Mouse (Mus musculus) hindbrain, embryonic 11.5 days (tissue): ENCODE results near the gene Zfp704. TPM values are rescaled to one million over a fixed set of nuclear protein-coding genes. Genes with fewer than 3 reads are reported as not detected.

ENCODE experiments used
- ATAC-seq: fragments of 200-750 bp; cut with Nextera tagmentation; 2 replicates; pipeline ENCODE4 v1.8.0; 2017; ENCODE audit warnings: mild to moderate bottlenecking, moderate TSS enrichment, moderate library complexity; ENCODE audit not compliant: low FRiP score
- DNase-seq: peaks from one replicate; pipeline ENCODE4 v3.0.0-alpha.2; 2015; ENCODE audit warnings: low spot score
- H3K27ac ChIP-seq: fragments of 300-500 bp; sonication (generic); 2 replicates; pipeline ENCODE4 v1.5.1; 2014; ENCODE audit warnings: mild to moderate bottlenecking, low read depth, low read length
- H3K27me3 ChIP-seq: fragments of 300-500 bp; sonication (generic); 2 replicates; pipeline ENCODE4 v1.6.1; 2014; ENCODE audit warnings: mild to moderate bottlenecking, low read length, moderate library complexity, mixed read lengths; ENCODE audit not compliant: control insufficient read depth, insufficient read depth
- H3K36me3 ChIP-seq: fragments of 300-500 bp; sonication (generic); 2 replicates; pipeline ENCODE4 v1.6.1; 2014; ENCODE audit warnings: mild to moderate bottlenecking, low read length, moderate library complexity, mixed read lengths; ENCODE audit not compliant: control insufficient read depth, insufficient read depth
- H3K4me1 ChIP-seq: fragments of 300-500 bp; sonication (generic); replicated peaks from 2 replicates; pipeline ENCODE4 v1.6.1; 2014; ENCODE audit warnings: low read length, mixed read lengths; ENCODE audit not compliant: control insufficient read depth, insufficient read depth
- H3K4me2 ChIP-seq: fragments of 300-500 bp; sonication (generic); replicated peaks from 2 replicates; pipeline ENCODE4 v1.6.1; 2014; ENCODE audit warnings: mild to moderate bottlenecking, low read depth, low read length
- H3K4me3 ChIP-seq: fragments of 300-500 bp; sonication (generic); 2 replicates; pipeline ENCODE4 v1.5.1; 2014; ENCODE audit warnings: low read depth, low read length
- H3K9ac ChIP-seq: fragments of 300-500 bp; sonication (generic); 2 replicates; pipeline ENCODE4 v1.6.1; 2014; ENCODE audit warnings: low read depth, low read length
- H3K9me3 ChIP-seq: fragments of 300-500 bp; sonication (generic); 2 replicates; pipeline ENCODE4 v1.6.1; 2016; ENCODE audit warnings: low read length; ENCODE audit not compliant: control insufficient read depth
- WGBS: fragments of 180-500 bp; shearing (Covaris S2); extraction: QIAGEN DNeasy Blood & Tissue Kit; methylation state at CpG from one replicate; pipeline ENCODE4 v1.1.7; 2014; 5-methylcytosine and 5-hydroxymethylcytosine counted together
- polyA plus RNA-seq: library from polyadenylated mRNA; unstranded; fragments of >200 nt; fragmentation: Nextera tagmentation; extraction: Ambion mirVana; gene quantifications from 2 replicates; pipeline ENCODE4 v1.2.1, GENCODE M21; 2014

The Zfp704 gene
- polyA plus RNA-seq, 1 experiment from 2014 or later, result 7.9 TPM

DNA sequence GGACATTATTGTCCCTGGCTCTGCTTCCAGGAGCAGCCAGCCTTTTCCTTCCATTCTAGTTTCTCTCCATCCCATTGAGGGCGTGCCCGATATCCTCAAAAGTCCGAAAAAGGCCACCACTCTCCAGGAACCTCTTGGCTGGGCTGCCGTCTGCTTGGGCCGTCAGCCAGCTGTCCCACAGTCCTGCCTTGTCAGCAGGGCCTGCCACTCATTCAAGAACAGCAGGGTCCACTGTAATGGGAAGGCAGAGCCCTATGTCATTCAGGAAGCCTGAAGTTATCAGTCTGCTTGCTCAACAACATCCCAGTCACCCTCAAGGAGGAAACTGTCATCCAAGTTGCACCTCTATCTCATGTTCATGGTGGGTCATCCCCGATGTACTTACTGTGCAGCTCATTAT is 128.5 kb downstream of the Zfp704 start:
- Histone ChIP-seq H3K27me3 (no peaks in the 10 kb centered on the region), H3K27ac (no peak overlapping the region), H3K9ac (no peak overlapping the region), H3K9me3 (no peaks in the 10 kb centered on the region), H3K4me3 (no peak overlapping the region), H3K4me2 (no peak overlapping the region), H3K4me1 (no peaks in the 10 kb centered on the region), H3K36me3 (no peaks in the 10 kb centered on the region)
- DNase-seq, result no peak
- 74% methylated on average over 6 of the region's 6 CpGs for WGBS
- no peak for ATAC-seq

DNA sequence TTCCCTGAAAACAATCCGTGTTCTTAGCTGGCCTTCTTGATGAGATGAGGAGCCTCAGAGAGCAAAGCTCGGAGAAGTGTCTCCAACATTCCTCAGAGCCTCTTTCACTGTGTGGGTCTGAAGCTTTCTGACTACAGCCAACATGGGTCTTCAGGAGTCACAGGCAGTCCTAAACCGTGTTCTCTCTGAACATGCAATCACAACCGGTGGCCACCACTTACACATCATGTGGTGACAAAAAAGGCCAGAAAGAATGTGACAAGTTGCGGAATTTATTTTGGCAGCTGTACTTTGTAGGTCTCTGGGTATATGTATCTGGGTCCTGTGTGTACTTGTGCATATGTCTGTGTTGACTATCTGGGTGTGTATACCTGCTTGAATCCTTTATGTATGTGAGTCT is 128.9 kb downstream of the Zfp704 start:
- ATAC-seq, result no peak
- H3K4me1 ChIP-seq, result no peaks in the 10 kb centered on the region
- H3K27ac ChIP-seq, result no peak overlapping the region
- no peaks in the 10 kb centered on the region for H3K9me3 ChIP-seq
- H3K36me3 ChIP-seq, result no peaks in the 10 kb centered on the region
- DNase-seq, result no peak
- no peak overlapping the region for H3K4me3 ChIP-seq
- no peaks in the 10 kb centered on the region for H3K27me3 ChIP-seq
- H3K9ac ChIP-seq, result no peak overlapping the region
- H3K4me2 ChIP-seq, result no peak overlapping the region
- 90% methylated on average over 5 of the region's 5 CpGs for WGBS

DNA sequence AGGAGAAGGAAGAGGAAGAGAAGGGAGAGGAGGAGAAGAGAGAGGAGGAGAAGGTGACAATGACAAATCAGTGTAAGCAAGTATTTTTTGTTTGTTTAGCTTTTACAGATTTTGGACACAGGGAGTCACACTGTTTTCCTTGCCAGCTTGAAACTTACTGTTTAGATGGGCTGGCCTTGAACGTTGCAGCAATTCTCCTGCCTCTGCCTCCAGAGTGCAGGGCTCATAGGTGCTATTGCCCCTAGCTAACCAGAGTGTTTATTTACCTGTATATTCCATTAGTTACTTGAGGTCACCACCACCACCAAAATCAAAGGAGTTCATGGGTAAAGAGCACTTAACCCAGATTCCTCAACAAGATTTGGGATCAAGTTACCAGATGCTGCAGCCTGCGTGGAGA is 132.5 kb downstream of the Zfp704 start:
- no peak overlapping the region for H3K4me2 ChIP-seq
- no peaks in the 10 kb centered on the region for H3K36me3 ChIP-seq
- no peaks in the 10 kb centered on the region for H3K4me1 ChIP-seq
- no peak overlapping the region for H3K9ac ChIP-seq
- H3K4me3 ChIP-seq, result no peak overlapping the region
- H3K27me3 ChIP-seq, result no peaks in the 10 kb centered on the region
- H3K9me3 ChIP-seq, result no peaks in the 10 kb centered on the region
- 74% methylated on average over 2 of the region's 2 CpGs for WGBS
- DNase-seq, result no peak
- no peak for ATAC-seq
- no peak overlapping the region for H3K27ac ChIP-seq

DNA sequence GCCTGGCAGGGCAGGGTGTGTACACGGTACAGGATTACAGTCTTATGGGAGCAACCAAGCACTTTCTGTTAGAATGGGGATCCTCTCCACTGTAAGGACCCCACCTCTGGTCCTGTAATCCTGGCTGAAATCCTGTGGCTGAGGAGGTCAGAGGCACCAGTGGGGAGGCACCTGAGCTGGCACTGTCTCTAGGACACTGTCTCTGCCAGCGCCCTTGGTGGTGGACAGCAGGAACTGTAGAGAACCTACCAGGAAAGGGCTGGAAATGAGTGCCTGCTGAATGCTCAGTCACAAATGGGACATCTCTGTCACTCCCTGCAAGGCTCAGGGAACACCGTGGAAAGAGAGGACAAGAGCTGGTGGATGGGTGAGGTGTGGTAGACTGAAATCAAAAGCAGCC is 133.5 kb downstream of the Zfp704 start:
- no peaks in the 10 kb centered on the region for H3K9me3 ChIP-seq
- 99% methylated on average over 3 of the region's 3 CpGs for WGBS
- H3K4me1 ChIP-seq, result no peaks in the 10 kb centered on the region
- H3K27me3 ChIP-seq, result no peaks in the 10 kb centered on the region
- no peak overlapping the region for H3K4me2 ChIP-seq
- DNase-seq (no peak), ATAC-seq (no peak)
- H3K4me3 ChIP-seq, result no peak overlapping the region
- no peak overlapping the region for H3K27ac ChIP-seq
- no peaks in the 10 kb centered on the region for H3K36me3 ChIP-seq
- no peak overlapping the region for H3K9ac ChIP-seq

DNA sequence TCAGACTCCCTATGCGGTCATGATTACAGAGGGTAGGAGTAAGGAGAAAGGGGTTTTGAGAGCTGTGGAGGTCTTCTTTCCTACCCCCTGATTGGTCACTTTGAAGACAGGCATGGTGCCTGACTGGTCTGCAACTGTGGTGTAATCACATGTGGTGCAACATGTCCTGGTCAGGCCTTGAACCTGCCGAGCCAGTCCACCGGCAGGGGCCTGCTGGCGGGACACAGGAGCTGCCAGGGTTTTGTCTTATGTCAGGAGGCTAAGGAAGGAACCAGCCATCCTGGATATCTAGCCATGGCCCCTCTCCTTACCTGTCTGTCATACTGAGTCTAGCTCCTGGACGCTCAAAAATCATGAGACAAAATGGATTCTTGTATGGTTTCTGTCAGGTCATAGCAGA is 134.4 kb downstream of the Zfp704 start:
- Histone ChIP-seq H3K9ac (no peak overlapping the region), H3K4me1 (no peaks in the 10 kb centered on the region), H3K27ac (no peak overlapping the region), H3K4me2 (no peak overlapping the region), H3K36me3 (no peaks in the 10 kb centered on the region), H3K27me3 (no peaks in the 10 kb centered on the region), H3K4me3 (no peak overlapping the region), H3K9me3 (no peaks in the 10 kb centered on the region)
- DNase-seq (no peak), ATAC-seq (no peak)
- 92% methylated on average over 5 of the region's 5 CpGs for WGBS

DNA sequence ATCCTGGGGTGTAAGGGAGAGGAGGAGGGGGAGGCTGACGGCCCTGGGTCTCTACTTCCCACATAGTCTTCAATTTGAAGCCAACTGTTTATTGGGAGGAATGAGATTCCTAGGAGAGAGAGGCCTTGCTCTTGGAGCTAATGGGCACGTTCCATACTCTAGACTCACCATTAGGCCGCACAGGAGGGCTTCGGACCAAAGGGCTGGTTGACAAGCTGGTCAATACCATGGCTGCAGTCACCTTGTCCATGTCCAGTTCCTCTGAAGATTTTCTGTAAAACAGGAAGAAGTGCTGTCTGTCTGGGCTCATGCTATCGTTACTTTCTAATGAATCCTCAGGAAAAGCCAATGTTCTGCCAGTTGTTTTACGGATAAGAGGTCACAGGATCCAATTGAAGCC is 135.6 kb downstream of the Zfp704 start:
- H3K4me3 ChIP-seq, result no peak overlapping the region
- ATAC-seq (no peak), DNase-seq (no peak)
- no peak overlapping the region for H3K4me2 ChIP-seq
- WGBS, result 90% methylated on average over 6 of the region's 6 CpGs
- no peaks in the 10 kb centered on the region for H3K36me3 ChIP-seq
- H3K4me1 ChIP-seq, result no peaks in the 10 kb centered on the region
- no peak overlapping the region for H3K27ac ChIP-seq
- no peaks in the 10 kb centered on the region for H3K9me3 ChIP-seq
- H3K27me3 ChIP-seq, result no peaks in the 10 kb centered on the region
- H3K9ac ChIP-seq, result no peak overlapping the region

DNA sequence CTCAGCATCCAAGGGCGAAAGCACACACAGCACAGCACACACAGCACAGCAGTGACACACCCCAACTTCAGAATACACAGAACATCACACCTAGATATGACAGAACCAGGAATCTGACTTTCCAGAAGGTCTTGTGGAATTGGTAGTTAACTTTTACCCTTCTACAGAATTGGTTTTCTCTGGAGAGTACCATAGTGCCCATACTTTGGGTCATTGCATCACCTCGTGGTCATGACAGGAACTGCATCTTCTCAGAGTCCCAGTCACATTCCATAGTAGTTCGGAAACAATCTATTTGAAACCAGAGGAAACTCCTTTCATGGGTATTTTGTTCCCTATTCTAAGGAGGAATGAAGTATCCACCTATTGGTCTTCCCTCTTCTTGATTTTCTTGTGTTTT is 143.6 kb downstream of the Zfp704 start:
- 46% methylated on average over 3 of the region's 3 CpGs for WGBS
- Histone ChIP-seq H3K27me3 (no peaks in the 10 kb centered on the region), H3K4me3 (no peak overlapping the region), H3K4me2 (no peak overlapping the region), H3K4me1 (no peaks in the 10 kb centered on the region), H3K27ac (no peak overlapping the region), H3K9me3 (no peaks in the 10 kb centered on the region), H3K36me3 (no peaks in the 10 kb centered on the region), H3K9ac (no peak overlapping the region)
- ATAC-seq (0 out of 2 replicates have a peak, but pooled peaks have one; percentile 53), DNase-seq (peak; percentile 67)

DNA sequence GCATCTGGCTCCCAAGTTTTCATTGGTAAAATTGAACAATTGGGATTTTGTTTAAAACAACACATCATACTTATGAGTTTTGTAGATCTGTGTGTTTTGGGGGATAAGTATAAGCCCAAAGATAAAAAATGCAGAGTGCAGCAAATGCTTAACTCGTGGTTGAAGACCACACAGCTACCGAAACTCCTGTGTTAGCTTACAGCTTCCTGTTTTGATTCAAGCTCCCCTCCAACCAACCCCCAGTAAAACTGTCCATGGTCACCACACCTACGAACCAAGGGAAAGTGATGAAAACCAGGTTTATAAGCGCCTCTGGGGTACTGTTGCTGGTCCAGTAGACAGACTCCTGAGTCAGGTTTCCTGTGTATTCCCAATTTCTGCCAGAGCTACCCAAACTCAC is 144.2 kb downstream of the Zfp704 start:
- WGBS, result 81% methylated on average over 4 of the region's 4 CpGs
- Histone ChIP-seq H3K27ac (no peak overlapping the region), H3K27me3 (no peaks in the 10 kb centered on the region), H3K4me1 (no peaks in the 10 kb centered on the region), H3K9me3 (no peaks in the 10 kb centered on the region), H3K36me3 (no peaks in the 10 kb centered on the region), H3K4me2 (no peak overlapping the region), H3K4me3 (no peak overlapping the region), H3K9ac (no peak overlapping the region)
- DNase-seq, result no peak
- no peak for ATAC-seq

DNA sequence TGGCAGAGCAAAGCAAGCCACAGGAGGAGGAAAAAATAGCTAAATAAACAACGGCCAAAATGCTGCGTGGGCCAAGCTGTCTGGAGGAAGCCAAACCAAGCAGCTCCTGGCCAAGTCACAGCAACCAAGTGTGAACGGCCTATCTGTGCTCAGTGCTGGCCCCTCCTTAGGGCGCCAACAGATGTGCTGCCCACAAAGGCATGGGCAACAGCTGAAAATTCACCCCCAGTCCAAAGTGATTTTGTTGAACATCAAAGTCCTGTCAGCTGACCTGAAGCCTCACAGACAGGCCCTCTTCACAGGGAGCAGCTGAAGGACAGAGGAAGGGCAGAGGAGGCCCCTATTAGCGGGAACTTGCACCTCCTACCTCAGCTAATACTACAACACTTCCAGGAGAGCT is 148.2 kb downstream of the Zfp704 start:
- Histone ChIP-seq H3K27me3 (no peaks in the 10 kb centered on the region), H3K4me1 (no peaks in the 10 kb centered on the region), H3K27ac (no peak overlapping the region), H3K4me2 (no peak overlapping the region), H3K36me3 (no peaks in the 10 kb centered on the region), H3K4me3 (no peak overlapping the region), H3K9me3 (no peaks in the 10 kb centered on the region), H3K9ac (no peak overlapping the region)
- 90% methylated on average over 5 of the region's 5 CpGs for WGBS
- no peak for ATAC-seq
- no peak for DNase-seq
